Mouse (Mus musculus) hindbrain, embryonic 13.5 days (tissue): ENCODE measurements around the gene Acot5. TPM values are rescaled to one million over a fixed set of nuclear protein-coding genes. Genes with fewer than 3 reads are reported as not detected.
A peak's percentile ranks its signal among the peaks of the same experiment; 100 is the strongest.
"Not testable (repeated sequence)": the region's sequence is repeated elsewhere in the genome, so short reads cannot be mapped to it uniquely, and the experiment has no call there.

Experiments used
- ATAC-seq: fragments of 200-750 bp; cut with Nextera tagmentation; 2 replicates; pipeline ENCODE4 v1.8.0; 2017; ENCODE audit warnings: moderate TSS enrichment; ENCODE audit not compliant: low FRiP score
- H3K27ac ChIP-seq: fragments of 300-500 bp; sonication (generic); 2 replicates; pipeline ENCODE4 v1.5.1; 2015; ENCODE audit warnings: inconsistent platforms, mild to moderate bottlenecking, moderate library complexity
- H3K27me3 ChIP-seq: fragments of 300-500 bp; sonication (generic); 2 replicates; pipeline ENCODE4 v1.6.1; 2015; ENCODE audit warnings: mild to moderate bottlenecking, inconsistent platforms
- H3K36me3 ChIP-seq: fragments of 300-500 bp; sonication (generic); 2 replicates; pipeline ENCODE4 v1.6.1; 2015; ENCODE audit warnings: mild to moderate bottlenecking, inconsistent platforms
- H3K4me1 ChIP-seq: fragments of 300-500 bp; sonication (generic); replicated peaks from 2 replicates; pipeline ENCODE4 v1.6.1; 2015; ENCODE audit warnings: inconsistent platforms
- H3K4me2 ChIP-seq: fragments of 300-500 bp; sonication (generic); 2 replicates; pipeline ENCODE4 v1.6.1; 2015; ENCODE audit warnings: inconsistent platforms, mild to moderate bottlenecking, moderate library complexity
- H3K4me3 ChIP-seq: fragments of 300-500 bp; sonication (generic); 2 replicates; pipeline ENCODE4 v1.5.1; 2015; ENCODE audit warnings: mild to moderate bottlenecking, inconsistent platforms
- H3K9ac ChIP-seq: fragments of 300-500 bp; sonication (generic); 2 replicates; pipeline ENCODE4 v1.6.1; 2015; ENCODE audit warnings: mild to moderate bottlenecking, inconsistent platforms
- H3K9me3 ChIP-seq: fragments of 300-500 bp; sonication (generic); 2 replicates; pipeline ENCODE4 v1.6.1; 2016; ENCODE audit warnings: inconsistent platforms
- WGBS: fragments of 180-500 bp; shearing (Covaris S2); methylation state at CpG from one replicate; pipeline ENCODE4 v1.1.7; 2015; 5-methylcytosine and 5-hydroxymethylcytosine counted together
- polyA plus RNA-seq: library from polyadenylated mRNA; unstranded; fragments of >200 nt; fragmentation: Nextera tagmentation; extraction: Ambion mirVana; gene quantifications from 2 replicates; pipeline ENCODE4 v1.2.1, GENCODE M21; 2015

The Acot5 gene
- polyA plus RNA-seq, 1 experiment from 2014 or later: not detected

GRCm38 (mm10) chr12:84064621-84065020 is 4.5 kb upstream of the Acot5 start:
- no peak overlapping the region for H3K4me2 ChIP-seq

GRCm38 (mm10) chr12:84067752-84068151 is 1.4 kb upstream of the Acot5 start:
- no peak overlapping the region for H3K4me2 ChIP-seq
- peaks cover 43% of the 10 kb centered on the region for H3K27me3 ChIP-seq
- H3K4me3 ChIP-seq: no peak overlapping the region
- H3K9me3 ChIP-seq: no peaks in the 10 kb centered on the region
- no peak overlapping the region for H3K9ac ChIP-seq
- 91% methylated on average over 4 of the region's 4 CpGs for WGBS
- ATAC-seq: no peak
- no peak overlapping the region for H3K27ac ChIP-seq
- no peaks in the 10 kb centered on the region for H3K36me3 ChIP-seq
- peaks cover 5% of the 10 kb centered on the region for H3K4me1 ChIP-seq

More at GRCm38 (mm10) chr12:84064621-84065020, 4.5 kb upstream of the Acot5 start:
- H3K9me3 ChIP-seq: no peaks in the 10 kb centered on the region
- peaks cover 2% of the 10 kb centered on the region; the same call in 1 of the 2 replicates for H3K4me1 ChIP-seq
- H3K36me3 ChIP-seq: no peaks in the 10 kb centered on the region
- H3K4me3 ChIP-seq: no peak overlapping the region
- peaks cover 26% of the 10 kb centered on the region for H3K27me3 ChIP-seq
- H3K9ac ChIP-seq: no peak overlapping the region
- WGBS: 77% methylated on average over 8 of the region's 8 CpGs
- ATAC-seq: no peak
- no peak overlapping the region for H3K27ac ChIP-seq

- no peak overlapping the region for H3K27ac ChIP-seq
- H3K9me3 ChIP-seq: no peaks in the 10 kb centered on the region
- whole genome bisulfite sequencing: 61% methylated on average over 8 of the region's 8 CpGs
- no peaks in the 10 kb centered on the region for H3K36me3 ChIP-seq
- peaks cover 43% of the 10 kb centered on the region for H3K27me3 ChIP-seq
- H3K4me1 ChIP-seq: peaks cover 5% of the 10 kb centered on the region
- ATAC-seq: no peak
- no peak overlapping the region for H3K4me3 ChIP-seq
- no peak overlapping the region for H3K4me2 ChIP-seq
- no peak overlapping the region for H3K9ac ChIP-seq
Measured at GRCm38 (mm10) chr12:84068296-84068695, 829 bp upstream of the Acot5 start.

- H3K9me3 ChIP-seq, H3K4me1 ChIP-seq, H3K36me3 ChIP-seq, ATAC-seq, H3K27ac ChIP-seq: not testable (repeated sequence)
- Histone ChIP-seq H3K9ac (peak overlapping the region; percentile 63), H3K4me2 (peak overlapping the region; percentile 60), H3K27me3 (peaks cover 43% of the 10 kb centered on the region), H3K4me3 (peak overlapping the region; percentile 43)
- 1% methylated on average over 45 of the region's 52 CpGs for WGBS
Measured at GRCm38 (mm10) chr12:84069582-84069981, 457 bp downstream of the Acot5 start.

- Histone ChIP-seq H3K27ac (no peak overlapping the region), H3K4me3 (no peak overlapping the region), H3K9me3 (no peaks in the 10 kb centered on the region), H3K9ac (no peak overlapping the region), H3K4me2 (no peak overlapping the region), H3K27me3 (peaks cover 43% of the 10 kb centered on the region), H3K36me3 (no peaks in the 10 kb centered on the region), H3K4me1 (peaks cover 5% of the 10 kb centered on the region)
- 95% methylated on average over 2 of the region's 2 CpGs for WGBS
- no peak for ATAC-seq
Measured at GRCm38 (mm10) chr12:84071696-84072095, 2.6 kb downstream of the Acot5 start.

GRCm38 (mm10) chr12:84077371-84077990 is 8.4 kb downstream of the Acot5 start:
- H3K36me3 ChIP-seq: no peaks in the 10 kb centered on the region
- H3K9ac ChIP-seq: no peak overlapping the region
- no peak overlapping the region for H3K4me3 ChIP-seq
- H3K9me3 ChIP-seq: no peaks in the 10 kb centered on the region
- H3K27ac ChIP-seq: no peak overlapping the region
- ATAC-seq: no peak
- peaks cover 4% of the 10 kb centered on the region; the same call in 1 of the 2 replicates for H3K27me3 ChIP-seq
- 88% methylated on average over 4 of the region's 4 CpGs for WGBS
- no peaks in the 10 kb centered on the region for H3K4me1 ChIP-seq
- H3K4me2 ChIP-seq: no peak overlapping the region

GRCm38 (mm10) chr12:84083842-84084241 is 14.7 kb downstream of the Acot5 start:
- no peak for ATAC-seq
- no peaks in the 10 kb centered on the region for H3K27me3 ChIP-seq
- H3K27ac ChIP-seq: no peak overlapping the region
- no peak overlapping the region for H3K9ac ChIP-seq
- H3K36me3 ChIP-seq: no peaks in the 10 kb centered on the region
- WGBS: 87% methylated on average over 2 of the region's 2 CpGs
- H3K4me2 ChIP-seq: no peak overlapping the region
- no peak overlapping the region for H3K4me3 ChIP-seq
- H3K9me3 ChIP-seq: 0 out of 2 replicates have a peak, but pooled peaks cover 3% of the 10 kb centered on the region
- H3K4me1 ChIP-seq: no peaks in the 10 kb centered on the region

- H3K36me3 ChIP-seq: no peaks in the 10 kb centered on the region
- H3K27ac ChIP-seq: no peak overlapping the region
- no peaks in the 10 kb centered on the region for H3K27me3 ChIP-seq
- 0 out of 2 replicates have a peak, but pooled peaks cover 3% of the 10 kb centered on the region for H3K9me3 ChIP-seq
- no peak overlapping the region for H3K9ac ChIP-seq
- H3K4me1 ChIP-seq: no peaks in the 10 kb centered on the region
- ATAC-seq: no peak
- H3K4me2 ChIP-seq: no peak overlapping the region
- 95% methylated on average over 4 of the region's 4 CpGs for WGBS
- H3K4me3 ChIP-seq: no peak overlapping the region
Measured at GRCm38 (mm10) chr12:84084581-84084980, 15.5 kb downstream of the Acot5 start.

- H3K9ac ChIP-seq, H3K27me3 ChIP-seq, H3K4me1 ChIP-seq, H3K4me2 ChIP-seq, H3K27ac ChIP-seq, H3K4me3 ChIP-seq, H3K36me3 ChIP-seq, ATAC-seq: not testable (repeated sequence)
- peaks cover 14% of the 10 kb centered on the region; the same call in 1 of the 2 replicates for H3K9me3 ChIP-seq
- WGBS: 94% methylated on average over 5 of the region's 5 CpGs
Measured at GRCm38 (mm10) chr12:84094666-84095065, 25.5 kb downstream of the Acot5 start.

GRCm38 (mm10) chr12:84099605-84100004 is 30.5 kb downstream of the Acot5 start:
- 96% methylated on average over 2 of the region's 2 CpGs for whole genome bisulfite sequencing
- Histone ChIP-seq H3K4me2 (no peak overlapping the region), H3K36me3 (no peaks in the 10 kb centered on the region), H3K9ac (no peak overlapping the region), H3K27ac (no peak overlapping the region), H3K9me3 (0 out of 2 replicates have a peak, but pooled peaks cover 3% of the 10 kb centered on the region), H3K27me3 (0 out of 2 replicates have a peak, but pooled peaks cover 3% of the 10 kb centered on the region), H3K4me1 (no peaks in the 10 kb centered on the region), H3K4me3 (no peak overlapping the region)
- ATAC-seq: no peak

- Histone ChIP-seq H3K36me3 (no peaks in the 10 kb centered on the region), H3K27me3 (0 out of 2 replicates have a peak, but pooled peaks cover 3% of the 10 kb centered on the region), H3K9ac (no peak overlapping the region), H3K4me1 (no peaks in the 10 kb centered on the region), H3K4me2 (peak overlapping the region; percentile 71), H3K27ac (no peak overlapping the region), H3K4me3 (0 out of 2 replicates have a peak overlapping the region, but pooled peaks have one; percentile 54), H3K9me3 (0 out of 2 replicates have a peak, but pooled peaks cover 3% of the 10 kb centered on the region)
- ATAC-seq: no peak
- 25% methylated on average over 1 of the region's 1 CpGs for WGBS
Measured at GRCm38 (mm10) chr12:84100071-84100470, 30.9 kb downstream of the Acot5 start.

- peak within 1 kb of the TSS; percentile 71 for H3K4me2 ChIP-seq
- H3K36me3 ChIP-seq, H3K9me3 ChIP-seq, H3K4me1 ChIP-seq, H3K27me3 ChIP-seq: not testable (repeated sequence)
- peak within 1 kb of the TSS; percentile 54 for H3K4me3 ChIP-seq
- whole genome bisulfite sequencing: under 1% methylated on average over 77 of the region's 80 CpGs
- H3K9ac ChIP-seq: peak within 1 kb of the TSS; percentile 77
- peak; percentile 65 for ATAC-seq
- H3K27ac ChIP-seq: peak within 1 kb of the TSS; percentile 62
Measured at GRCm38 (mm10) chr12:84100604-84101492, 31.7 kb downstream of the Acot5 start, which contains the start of gene Acot6. Gene Acot6 (plus strand): TSS chr12:84100654.
